Mouse (Mus musculus): ENCODE data around the gene Naglu.

- TF ChIP-seq CTCF (IDR thresholded peaks at IDR 0.05; ENCODE audit: low read depth) (peak; percentile 69), EP300 (IDR thresholded peaks at IDR 0.05; ENCODE audit: low read depth) (peak; percentile 7; the same call in 1 of the 2 replicates)
Observed at GRCm38 (mm10) chr11:101082208-101083082, 12.6 kb downstream of the Naglu start, which contains the start of gene Coasy.
